Mouse (Mus musculus): ENCODE measurements around the gene Nup160.

DNA sequence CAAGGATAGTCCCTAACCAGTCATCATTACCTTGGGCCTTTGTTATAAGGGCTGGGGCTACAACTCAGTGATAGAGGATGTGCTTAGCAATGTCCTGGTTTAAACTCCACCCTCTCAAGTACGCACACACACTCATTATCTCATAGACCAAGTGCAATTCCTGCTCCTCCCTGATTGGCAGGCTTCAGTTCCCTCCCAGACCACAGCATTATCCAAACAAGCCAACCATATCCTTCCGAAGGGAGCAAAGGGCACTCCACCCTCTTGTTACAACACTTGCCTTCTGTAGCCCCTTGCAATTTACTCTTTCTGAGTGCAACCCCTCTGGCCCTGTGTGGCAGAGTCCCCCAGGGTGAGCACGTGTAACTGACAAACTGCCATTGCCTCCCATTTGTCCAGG, 15.6 kb upstream of the Nup160 start:
- TF ChIP-seq POLR2A (IDR thresholded peaks at IDR 0.05; ENCODE audit: low read depth, low read length) (no peak), CTCF (conservative IDR thresholded peaks at IDR 0.05; ENCODE audit: insufficient read depth, insufficient read length, low read depth, low read length) (no peak)
